Mouse (Mus musculus) erythroblast, embryonic 14.5 days (primary cell): Measurements from ENCODE around the gene Nomo1.

ENCODE experiments used
- GATA1 ChIP-seq: IDR thresholded peaks from 2 replicates; pipeline ENCODE4 v1.6.1; 2012; ENCODE audit warnings: low read length, inconsistent platforms, mixed read lengths
- TAL1 ChIP-seq: IDR thresholded peaks from 3 replicates; pipeline ENCODE4 v1.6.1; 2012; ENCODE audit warnings: low read length, inconsistent platforms, mixed read lengths

DNA sequence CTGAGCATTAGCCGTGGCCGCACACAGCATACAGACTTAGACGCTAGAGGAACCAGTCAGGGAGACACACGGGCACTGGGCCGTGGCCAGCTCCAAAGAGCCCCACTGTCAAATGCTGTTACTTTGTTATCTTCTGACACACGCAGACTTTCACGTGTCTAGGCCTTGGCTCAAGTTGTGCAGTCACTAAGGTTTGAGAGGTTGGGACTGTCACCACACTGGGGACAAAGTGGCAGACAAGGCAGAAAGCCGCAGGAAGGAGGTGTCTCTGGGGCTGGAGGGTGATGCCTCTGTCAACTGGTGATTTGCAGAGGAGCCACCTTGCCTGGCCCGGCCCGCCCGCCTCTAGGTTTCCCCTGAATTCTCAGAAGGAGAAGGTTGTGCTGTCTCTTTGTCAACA lies 91.8 kb downstream of the Nomo1 start:
- no peak for TF ChIP-seq TAL1
- no peak for TF ChIP-seq GATA1
